10 mouse cellular contexts compared by ENCODE assay signal in the genomic region with DNA sequence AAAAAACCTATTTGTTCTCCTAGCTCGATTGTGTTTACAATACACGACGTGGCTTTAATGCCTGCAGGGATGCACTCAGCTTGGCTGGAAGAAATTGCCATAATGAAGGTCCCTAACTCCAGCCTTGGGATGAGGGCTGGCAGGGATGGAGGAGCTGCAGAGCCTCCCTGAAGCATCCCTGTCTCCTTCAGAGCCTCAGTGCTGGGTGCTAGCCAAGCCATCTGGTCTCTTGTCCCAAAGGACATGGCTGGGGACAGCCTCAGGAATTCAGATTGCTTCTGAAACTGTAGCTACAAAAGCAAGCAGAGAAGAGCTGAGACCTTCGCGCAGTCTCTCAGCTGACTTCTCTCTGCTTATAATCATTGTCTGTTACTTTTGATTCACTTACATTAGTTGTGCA.
DNase-seq lines count a peak whose midpoint lies in the region; ATAC-seq lines count a peak whose summit lies in the region.
"Had no signal": no experiment of that assay in that cellular context is flagged by ENCODE, and none has a peak within 500 bp of the region (broad histone marks: within the 10 kb centered on the region; RNA-seq: fewer than 3 reads in every experiment).

No protein-coding gene starts in this region.

- no peak overlapping the region for H3K4me2 ChIP-seq in hindbrain, embryonic 15.5 days
- H3K4me2 ChIP-seq in hindbrain, embryonic 13.5 days, result no peak overlapping the region
- no peak overlapping the region for H3K4me2 ChIP-seq in midbrain, embryonic 15.5 days
- H3K4me2 ChIP-seq in midbrain, embryonic 11.5 days, result no peak overlapping the region
- H3K4me2 ChIP-seq: intestine, embryonic 15.5 days had no signal

- ATAC-seq in hindbrain, embryonic 15.5 days (ENCODE audit: low FRiP score, low read depth), result peak; percentile 54; the same call in 1 of the 2 replicates
- no peak; the same call in 1 of the 2 replicates for ATAC-seq in hindbrain, embryonic 13.5 days (ENCODE audit: low FRiP score)
- ATAC-seq in midbrain, embryonic 15.5 days (replicated peaks), result peak; percentile 60; the same call in 1 of the 2 replicates
- no peak for ATAC-seq in midbrain, embryonic 11.5 days (ENCODE audit: low FRiP score)
- ATAC-seq in monocyte, adult 5-6 weeks (replicated peaks; ENCODE audit: insufficient number of reproducible peaks, low FRiP score, low TSS enrichment, poor library complexity, severe bottlenecking), result no peak
- ATAC-seq: intestine, embryonic 15.5 days had no signal

- H3K27me3 ChIP-seq in hindbrain, embryonic 15.5 days, result no peaks in the 10 kb centered on the region
- no peaks in the 10 kb centered on the region for H3K27me3 ChIP-seq in hindbrain, embryonic 13.5 days
- no peaks in the 10 kb centered on the region for H3K27me3 ChIP-seq in midbrain, embryonic 15.5 days (replicated peaks)
- H3K27me3 ChIP-seq in midbrain, embryonic 11.5 days (ENCODE audit: control insufficient read depth, insufficient read depth, low read length), result no peaks in the 10 kb centered on the region
- H3K27me3 ChIP-seq: intestine, embryonic 15.5 days had no signal

- 42% methylated on average over 5 of the region's 5 CpGs for WGBS in hindbrain, embryonic 15.5 days
- 79% methylated on average over 5 of the region's 5 CpGs for WGBS in hindbrain, embryonic 13.5 days
- WGBS in midbrain, embryonic 15.5 days, result 66% methylated on average over 5 of the region's 5 CpGs
- WGBS in midbrain, embryonic 11.5 days, result 90% methylated on average over 5 of the region's 5 CpGs

- no peak overlapping the region for H3K9ac ChIP-seq in hindbrain, embryonic 15.5 days
- H3K9ac ChIP-seq in hindbrain, embryonic 13.5 days, result no peak overlapping the region
- no peak overlapping the region for H3K9ac ChIP-seq in midbrain, embryonic 15.5 days
- no peak overlapping the region for H3K9ac ChIP-seq in midbrain, embryonic 11.5 days (ENCODE audit: low read length)
- H3K9ac ChIP-seq: intestine, embryonic 15.5 days had no signal

- no peaks in the 10 kb centered on the region for H3K36me3 ChIP-seq in hindbrain, embryonic 15.5 days
- no peaks in the 10 kb centered on the region for H3K36me3 ChIP-seq in hindbrain, embryonic 13.5 days
- H3K36me3 ChIP-seq in midbrain, embryonic 15.5 days (replicated peaks), result no peaks in the 10 kb centered on the region
- no peaks in the 10 kb centered on the region for H3K36me3 ChIP-seq in midbrain, embryonic 11.5 days (ENCODE audit: control insufficient read depth, insufficient read depth, low read length)
- H3K36me3 ChIP-seq: intestine, embryonic 15.5 days had no signal

- H3K4me1 ChIP-seq in hindbrain, embryonic 15.5 days (replicated peaks), result peaks cover 14% of the 10 kb centered on the region
- H3K4me1 ChIP-seq in hindbrain, embryonic 13.5 days (replicated peaks), result peaks cover 8% of the 10 kb centered on the region
- peaks cover 3% of the 10 kb centered on the region; the same call in 1 of the 2 replicates for H3K4me1 ChIP-seq in midbrain, embryonic 15.5 days
- H3K4me1 ChIP-seq in midbrain, embryonic 11.5 days (ENCODE audit: control insufficient read depth, insufficient read depth, low read length), result no peaks in the 10 kb centered on the region
- H3K4me1 ChIP-seq: intestine, embryonic 15.5 days had no signal

- H3K9me3 ChIP-seq in hindbrain, embryonic 15.5 days, result no peaks in the 10 kb centered on the region
- H3K9me3 ChIP-seq in hindbrain, embryonic 13.5 days, result no peaks in the 10 kb centered on the region
- no peaks in the 10 kb centered on the region for H3K9me3 ChIP-seq in midbrain, embryonic 15.5 days
- H3K9me3 ChIP-seq in midbrain, embryonic 11.5 days (ENCODE audit: control insufficient read depth, low read length), result no peaks in the 10 kb centered on the region
- H3K9me3 ChIP-seq: intestine, embryonic 15.5 days had no signal

- H3K4me3 ChIP-seq in hindbrain, embryonic 15.5 days, result no peak overlapping the region
- H3K4me3 ChIP-seq in hindbrain, embryonic 13.5 days, result no peak overlapping the region
- no peak overlapping the region for H3K4me3 ChIP-seq in midbrain, embryonic 15.5 days
- no peak overlapping the region for H3K4me3 ChIP-seq in midbrain, embryonic 11.5 days (ENCODE audit: low read depth, low read length)
- H3K4me3 ChIP-seq: intestine, embryonic 15.5 days had no signal

- 0 out of 2 replicates have a peak overlapping the region, but pooled peaks have one; percentile 42 for H3K27ac ChIP-seq in hindbrain, embryonic 15.5 days (replicated peaks)
- H3K27ac ChIP-seq in hindbrain, embryonic 13.5 days, result no peak overlapping the region
- 0 out of 2 replicates have a peak overlapping the region, but pooled peaks have one; percentile 38 for H3K27ac ChIP-seq in midbrain, embryonic 15.5 days
- H3K27ac ChIP-seq in midbrain, embryonic 11.5 days (ENCODE audit: low read depth, low read length), result no peak overlapping the region
- H3K27ac ChIP-seq: intestine, embryonic 15.5 days had no signal

- no peak for DNase-seq in midbrain, embryonic 11.5 days (ENCODE audit: low spot score, missing footprints)
- peak; percentile 80 for DNase-seq in cerebellum, adult 9-10 months
- DNase-seq in heart, postnatal 4 days, result peak; percentile 66
- DNase-seq in thymus, postnatal 4 days, result no peak
- DNase-seq: adrenal gland, adult 2 months had no signal

Comparison
In these comparisons a context has a peak if more than half of its experiments do, and no peak if none do; other contexts are left out.
1. ATAC-seq: peak in hindbrain, embryonic 15.5 days (single experiment) and midbrain, embryonic 15.5 days (single experiment); none in hindbrain, embryonic 13.5 days (single experiment), midbrain, embryonic 11.5 days (single experiment) and monocyte, adult 5-6 weeks (single experiment).
2. H3K27ac ChIP-seq: peak in hindbrain, embryonic 15.5 days (single experiment) and midbrain, embryonic 15.5 days (single experiment); none in hindbrain, embryonic 13.5 days (single experiment) and midbrain, embryonic 11.5 days (single experiment).
3. DNase-seq: peak in cerebellum, adult 9-10 months (single experiment) and heart, postnatal 4 days (single experiment); none in midbrain, embryonic 11.5 days (single experiment) and thymus, postnatal 4 days (single experiment).